In the genomic region with DNA sequence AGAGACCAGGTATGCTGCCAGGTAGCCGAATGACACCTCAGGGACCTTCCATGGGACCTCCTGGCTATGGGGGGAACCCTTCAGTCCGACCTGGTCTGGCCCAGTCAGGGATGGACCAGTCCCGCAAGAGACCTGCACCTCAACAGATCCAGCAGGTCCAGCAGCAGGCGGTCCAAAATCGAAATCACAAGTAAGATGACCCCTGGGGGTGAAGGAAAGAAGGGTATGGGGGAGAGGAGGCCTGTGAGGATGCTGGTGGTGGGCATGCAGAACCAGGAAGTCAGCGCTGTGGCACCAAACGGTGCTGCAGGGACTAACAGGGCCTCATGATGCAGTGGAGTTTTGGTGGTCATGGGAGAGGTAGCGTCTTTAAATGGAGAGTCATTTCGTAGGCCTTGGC, we compare ENCODE assay signal across 9 mouse cellular contexts. TPM values are rescaled to one million over a fixed set of nuclear protein-coding genes. Genes with fewer than 3 reads are reported as not detected.
DNase-seq lines count a peak whose midpoint lies in the region; ATAC-seq lines count a peak whose summit lies in the region.
"Had no signal": no experiment of that assay in that cellular context is flagged by ENCODE, and none has a peak within 500 bp of the region (broad histone marks: within the 10 kb centered on the region; RNA-seq: fewer than 3 reads in every experiment).

No protein-coding gene starts in this region.

- H3K4me3 ChIP-seq in forebrain, embryonic 14.5 days (ENCODE audit: low read depth, low read length), result peak overlapping the region; percentile 47
- peak overlapping the region; percentile 90 for H3K4me3 ChIP-seq in liver, embryonic 13.5 days (replicated peaks)

- no peaks in the 10 kb centered on the region for H3K9me3 ChIP-seq in forebrain, embryonic 14.5 days (replicated peaks; ENCODE audit: control insufficient read depth, low read length)
- no peaks in the 10 kb centered on the region for H3K9me3 ChIP-seq in liver, embryonic 13.5 days (replicated peaks)

- DNase-seq in cerebellum, adult 9-11 months, result peak; percentile 63
- DNase-seq in cerebellum, postnatal 4 days (ENCODE audit: low spot score in 2 of 2), result no peak
- DNase-seq in CD4-positive helper T cell, adult 2 months (ENCODE audit: low read depth, low spot score), result peak; percentile 28
- no peak for DNase-seq in forebrain, embryonic 14.5 days (ENCODE audit: low spot score)
- DNase-seq in liver, embryonic 13.5 days, result no peak
- no peak for DNase-seq in ovary, adult 18-20 months (ENCODE audit: low spot score)
- no peak for DNase-seq in gastrocnemius, postnatal 10 days
- DNase-seq in left cerebral cortex, adult 18-20 months (ENCODE audit: low spot score in 2 of 2), result no peak

- no peaks in the 10 kb centered on the region for H3K27me3 ChIP-seq in forebrain, embryonic 14.5 days (replicated peaks; ENCODE audit: control insufficient read depth, insufficient read depth, low read length)
- no peaks in the 10 kb centered on the region for H3K27me3 ChIP-seq in liver, embryonic 13.5 days

- peak overlapping the region; percentile 74 for H3K9ac ChIP-seq in forebrain, embryonic 14.5 days (ENCODE audit: low read length)
- H3K9ac ChIP-seq in liver, embryonic 13.5 days, result peak overlapping the region; percentile 95

- WGBS in forebrain, embryonic 14.5 days, result 60% methylated on average over 9 of the region's 9 CpGs
- WGBS in liver, embryonic 13.5 days (ENCODE audit: insufficient replicate concordance), result 76% methylated on average over 9 of the region's 9 CpGs

- peak overlapping the region; percentile 89 for H3K27ac ChIP-seq in forebrain, embryonic 14.5 days (ENCODE audit: low read depth, low read length)
- H3K27ac ChIP-seq in liver, embryonic 13.5 days, result peak overlapping the region; percentile 92; the same call in 1 of the 2 replicates

- H3K4me2 ChIP-seq in forebrain, embryonic 14.5 days (ENCODE audit: low read length), result peak overlapping the region; percentile 92
- H3K4me2 ChIP-seq in liver, embryonic 13.5 days, result peak overlapping the region; percentile 72

- ATAC-seq in forebrain, embryonic 14.5 days, result no peak
- no peak for ATAC-seq in liver, embryonic 13.5 days (ENCODE audit: low read depth)

- H3K36me3 ChIP-seq in forebrain, embryonic 14.5 days (ENCODE audit: control insufficient read depth, insufficient read depth, low read length), result peaks cover 43% of the 10 kb centered on the region
- peaks cover 26% of the 10 kb centered on the region for H3K36me3 ChIP-seq in liver, embryonic 13.5 days

- H3K4me1 ChIP-seq in forebrain, embryonic 14.5 days (ENCODE audit: control insufficient read depth, insufficient read depth, low read length), result peaks cover 19% of the 10 kb centered on the region
- H3K4me1 ChIP-seq in liver, embryonic 13.5 days (replicated peaks), result peaks cover 50% of the 10 kb centered on the region

RNA-seq across cellular contexts. Expression of a gene that starts 1.2 kb away (rescaled TPM):
- polyA plus RNA-seq in forebrain, embryonic 14.5 days (2014; fragmentation: Nextera tagmentation; extraction: Ambion mirVana), result 90.7 and 98.1 TPM in 2 replicates
- polyA plus RNA-seq in liver, embryonic 13.5 days (2015; fragmentation: Nextera tagmentation; extraction: Ambion mirVana), result 7.1 TPM in 2 replicates
- total RNA-seq in gastrocnemius, postnatal 10 days (2021), result 10 to 100 TPM; 15.4 to 15.9 TPM
- total RNA-seq in left cerebral cortex, adult 18-20 months (2021), result 100 to 1,000 TPM; 149 to 156 TPM

RNA-seq across cellular contexts. Expression of a gene that starts 2.2 kb away (rescaled TPM):
- polyA plus RNA-seq in forebrain, embryonic 14.5 days (2014; fragmentation: Nextera tagmentation; extraction: Ambion mirVana), result not detected in 2 replicates
- polyA plus RNA-seq in liver, embryonic 13.5 days (2015; fragmentation: Nextera tagmentation; extraction: Ambion mirVana), result not detected in 2 replicates
- total RNA-seq in gastrocnemius, postnatal 10 days (2021), result 1 to 10 TPM in 1 of 2 experiments, not detected in 1; 2.4 TPM
- total RNA-seq in left cerebral cortex, adult 18-20 months (2021), result 1 to 10 TPM; 2.6 to 6.1 TPM
- total RNA-seq: common myeloid progenitor, adult 5-6 weeks had no signal

RNA-seq across cellular contexts. Expression of a gene that starts 14.2 kb away (rescaled TPM):
- 0.77 and 1.2 TPM in 2 replicates for polyA plus RNA-seq in forebrain, embryonic 14.5 days (2014; fragmentation: Nextera tagmentation; extraction: Ambion mirVana)
- polyA plus RNA-seq in liver, embryonic 13.5 days (2015; fragmentation: Nextera tagmentation; extraction: Ambion mirVana), result 11.5 and 13.9 TPM in 2 replicates
- 100 to 1,000 TPM; 358 to 467 TPM for total RNA-seq in gastrocnemius, postnatal 10 days (2021)
- 10 to 100 TPM; 76.6 to 82.3 TPM for total RNA-seq in left cerebral cortex, adult 18-20 months (2021)

RNA-seq across cellular contexts. Expression of a gene that starts 22.3 kb away (rescaled TPM):
- polyA plus RNA-seq in forebrain, embryonic 14.5 days (2014; fragmentation: Nextera tagmentation; extraction: Ambion mirVana), result 195 and 238 TPM in 2 replicates
- polyA plus RNA-seq in liver, embryonic 13.5 days (2015; fragmentation: Nextera tagmentation; extraction: Ambion mirVana), result 71.6 and 80.5 TPM in 2 replicates
- 100 to 1,000 TPM; 162 to 182 TPM for total RNA-seq in gastrocnemius, postnatal 10 days (2021)
- 100 to 1,000 TPM; 126 TPM for total RNA-seq in left cerebral cortex, adult 18-20 months (2021)

RNA-seq across cellular contexts. Expression of a gene that starts 32.9 kb away (rescaled TPM):
- polyA plus RNA-seq in forebrain, embryonic 14.5 days (2014; fragmentation: Nextera tagmentation; extraction: Ambion mirVana), result 15.6 and 18.9 TPM in 2 replicates
- 0.53 and 0.57 TPM in 2 replicates for polyA plus RNA-seq in liver, embryonic 13.5 days (2015; fragmentation: Nextera tagmentation; extraction: Ambion mirVana)
- total RNA-seq in gastrocnemius, postnatal 10 days (2021), result 1 to 10 TPM; 1.1 to 2.1 TPM
- total RNA-seq in left cerebral cortex, adult 18-20 months (2021), result 10 to 100 TPM; 62.7 to 75.8 TPM
- total RNA-seq: common myeloid progenitor, adult 5-6 weeks had no signal

Comparison
In these comparisons a context has a peak if more than half of its experiments do, and no peak if none do; other contexts are left out.
1. DNase-seq: peak in cerebellum, adult 9-11 months (single experiment) and CD4-positive helper T cell, adult 2 months (single experiment); none in cerebellum, postnatal 4 days (0 of 2), forebrain, embryonic 14.5 days (single experiment), liver, embryonic 13.5 days (single experiment), ovary, adult 18-20 months (single experiment), gastrocnemius, postnatal 10 days (single experiment) and left cerebral cortex, adult 18-20 months (0 of 2).
2. RNA of a gene that starts 1.2 kb away (total RNA-seq): 149 to 156 TPM in left cerebral cortex, adult 18-20 months; 15.4 to 15.9 TPM in gastrocnemius, postnatal 10 days; every median in the first group is over 4 times any median in the second.
3. RNA of a gene that starts 14.2 kb away (total RNA-seq): 358 to 467 TPM in gastrocnemius, postnatal 10 days; 76.6 to 82.3 TPM in left cerebral cortex, adult 18-20 months; every median in the first group is over 4 times any median in the second.